Mouse (Mus musculus) CH12.LX (cell line): ENCODE measurements around the gene Srarp.

ENCODE experiments used
- BHLHE40 ChIP-seq: IDR thresholded peaks from 2 replicates; pipeline ENCODE4 v1.6.1; 2011; ENCODE audit warnings: mild to moderate bottlenecking, low read depth, low read length, improper control_type of control experiment
- ELF1 ChIP-seq: IDR thresholded peaks from 2 replicates; pipeline ENCODE4 v1.6.1; 2014; ENCODE audit warnings: low read depth, mild to moderate bottlenecking, inconsistent platforms, low read length, improper control_type of control experiment
- EP300 ChIP-seq: IDR thresholded peaks from 2 replicates; pipeline ENCODE4 v1.6.1; 2011; ENCODE audit warnings: low read length, improper control_type of control experiment
- JUN ChIP-seq: IDR thresholded peaks from 2 replicates; pipeline ENCODE4 v1.6.1; 2011; ENCODE audit warnings: low read depth, mild to moderate bottlenecking, low read length, improper control_type of control experiment, moderate library complexity; ENCODE audit not compliant: insufficient read depth
- MXI1 ChIP-seq: IDR thresholded peaks from 2 replicates; pipeline ENCODE4 v1.6.1; 2011; ENCODE audit warnings: mild to moderate bottlenecking, low read depth, low read length, improper control_type of control experiment
- MYC ChIP-seq: IDR thresholded peaks from 2 replicates; pipeline ENCODE4 v1.6.1; 2011; ENCODE audit warnings: low read depth, mild to moderate bottlenecking, improper control_type of control experiment, low read length
- POLR2A ChIP-seq: IDR thresholded peaks from 2 replicates; pipeline ENCODE4 v1.6.1; 2011; ENCODE audit warnings: low read depth, mild to moderate bottlenecking, improper control_type of control experiment, low read length
- POLR2AphosphoS2 ChIP-seq: IDR thresholded peaks from 2 replicates; pipeline ENCODE4 v1.6.1; 2011; ENCODE audit warnings: low read depth, low read length, improper control_type of control experiment
- TCF12 ChIP-seq: IDR thresholded peaks from 2 replicates; pipeline ENCODE4 v1.6.1; 2014; ENCODE audit warnings: low read depth, mild to moderate bottlenecking, inconsistent platforms, low read length, improper control_type of control experiment
- ZC3H11A ChIP-seq: IDR thresholded peaks from 2 replicates; pipeline ENCODE4 v1.6.1; 2012; ENCODE audit warnings: low read depth, mild to moderate bottlenecking, inconsistent platforms, low read length, improper control_type of control experiment

DNA sequence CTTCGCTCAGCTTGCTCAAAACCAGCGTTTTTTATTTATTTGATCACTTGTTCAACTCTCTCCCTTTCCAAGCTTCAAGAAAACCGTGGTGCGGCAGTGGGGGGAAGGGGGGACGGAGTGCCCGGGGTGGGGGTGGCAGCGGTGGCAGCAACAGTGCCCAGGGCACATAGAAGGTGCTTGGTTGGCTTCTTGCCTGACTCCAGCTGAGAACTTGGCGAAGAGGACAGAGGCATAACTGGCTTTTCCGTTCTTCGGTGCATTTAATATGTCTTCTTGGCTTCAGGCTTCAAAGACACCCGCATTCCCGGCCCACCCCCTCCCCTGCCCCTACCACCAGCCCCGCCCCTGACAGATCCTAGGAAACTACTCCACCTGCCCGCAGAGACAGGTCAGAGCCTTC, 3.2 kb downstream of the Srarp start:
- TF ChIP-seq POLR2AphosphoS2 (no peak), TCF12 (no peak), ELF1 (no peak), EP300 (no peak), POLR2A (no peak), ZC3H11A (no peak), MXI1 (no peak), BHLHE40 (no peak), JUN (no peak), MYC (no peak)
